Mouse (Mus musculus): ENCODE data around the gene Gm20388. TPM values are rescaled to one million over a fixed set of nuclear protein-coding genes. Genes with fewer than 3 reads are reported as not detected.
"Not testable (repeated sequence)": the region's sequence is repeated elsewhere in the genome, so short reads cannot be mapped to it uniquely, and the experiment has no call there.

Gm20388 gene
- polyA plus RNA-seq, 1 experiment from 2014 or later: 2.5 TPM

DNA sequence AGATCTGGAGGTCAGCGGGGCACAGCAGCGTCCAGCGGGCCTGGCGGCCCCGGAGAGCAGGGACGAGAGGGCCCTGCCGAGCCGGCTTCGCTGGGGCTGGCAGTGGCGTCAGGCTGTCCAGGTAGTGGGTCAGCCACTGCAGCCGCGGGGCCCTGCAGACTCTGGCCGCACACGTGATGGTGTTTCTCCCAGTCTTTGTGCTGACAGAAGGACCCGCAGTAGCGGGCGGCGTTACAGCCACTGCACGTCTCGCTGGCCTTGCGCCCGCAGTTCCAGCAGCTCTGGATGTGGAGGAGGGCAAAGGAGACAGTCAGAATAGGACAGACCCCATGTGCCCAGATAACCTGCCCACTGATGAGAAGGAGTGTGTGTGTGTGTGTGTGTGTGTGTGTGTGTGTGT, 2720.1 kb downstream of the Gm20388 start:
- H3K27me3 ChIP-seq (ENCODE audit: low read depth, poor library complexity, severe bottlenecking): 0 out of 2 replicates have a peak, but pooled peaks cover 11% of the 10 kb centered on the region
- H3K27ac ChIP-seq: peak overlapping the region; percentile 59
- peak overlapping the region; percentile 18; the same call in 1 of the 2 replicates for H3K4me3 ChIP-seq
- H3K36me3 ChIP-seq: peaks cover 32% of the 10 kb centered on the region
- whole genome bisulfite sequencing: 65% methylated on average over 22 of the region's 22 CpGs
- peaks cover 16% of the 10 kb centered on the region for H3K4me1 ChIP-seq
- no peak for DNase-seq (ENCODE audit: low spot score)
- no peaks in the 10 kb centered on the region for H3K9me3 ChIP-seq (replicated peaks)

DNA sequence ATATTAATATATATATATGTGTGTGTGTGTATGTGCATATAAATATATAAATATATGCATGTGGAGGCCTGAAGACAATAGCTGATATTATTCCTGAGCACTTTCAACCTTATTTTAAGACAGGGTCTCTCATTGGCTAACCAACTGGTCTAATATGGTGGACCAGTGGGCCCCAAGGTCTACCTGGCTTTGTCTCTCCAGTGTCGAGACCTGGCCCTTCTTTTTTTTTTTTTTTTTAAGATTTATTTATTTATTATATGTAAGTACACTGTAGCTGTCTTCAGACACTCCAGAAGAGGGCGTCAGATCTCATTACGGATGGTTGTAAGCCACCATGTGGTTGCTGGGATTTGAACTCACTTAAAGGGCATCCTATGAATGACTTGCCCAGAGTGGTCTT, 2721.5 kb downstream of the Gm20388 start:
- DNase-seq (ENCODE audit: low spot score); H3K9me3 ChIP-seq (replicated peaks); H3K4me3 ChIP-seq; H3K27ac ChIP-seq: not testable (repeated sequence)
- Histone ChIP-seq H3K4me1 (peaks cover 28% of the 10 kb centered on the region), H3K27me3 (ENCODE audit: low read depth, poor library complexity, severe bottlenecking) (0 out of 2 replicates have a peak, but pooled peaks cover 11% of the 10 kb centered on the region), H3K36me3 (peaks cover 32% of the 10 kb centered on the region)
- 91% methylated on average over 3 of the region's 3 CpGs for WGBS

DNA sequence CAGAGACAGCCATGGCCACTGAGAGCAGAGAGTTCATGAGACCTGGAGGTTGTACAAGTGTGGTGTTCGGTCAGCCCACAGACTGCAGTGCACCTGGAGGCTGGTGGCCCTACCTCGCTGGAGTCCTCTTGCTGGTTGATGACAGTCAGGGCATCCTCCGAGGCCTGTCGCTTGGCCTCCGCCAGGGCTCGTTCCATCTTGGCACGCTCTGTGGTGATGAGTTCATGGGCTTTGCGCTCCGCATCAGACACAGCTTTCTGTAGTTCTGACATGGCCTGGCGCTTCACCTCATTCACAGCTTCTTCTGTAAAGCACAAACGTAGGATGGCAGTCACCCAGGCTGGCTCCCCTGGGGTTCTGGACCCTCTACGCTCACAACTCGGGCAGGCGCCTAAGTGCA, 2722.6 kb downstream of the Gm20388 start:
- H3K27me3 ChIP-seq (ENCODE audit: low read depth, poor library complexity, severe bottlenecking): 0 out of 2 replicates have a peak, but pooled peaks cover 10% of the 10 kb centered on the region
- 93% methylated on average over 14 of the region's 14 CpGs for WGBS
- peaks cover 35% of the 10 kb centered on the region for H3K4me1 ChIP-seq
- H3K36me3 ChIP-seq: peaks cover 32% of the 10 kb centered on the region
- H3K4me3 ChIP-seq: no peak overlapping the region
- H3K9me3 ChIP-seq (replicated peaks): no peaks in the 10 kb centered on the region
- no peak for DNase-seq (ENCODE audit: low spot score)
- no peak overlapping the region for H3K27ac ChIP-seq

DNA sequence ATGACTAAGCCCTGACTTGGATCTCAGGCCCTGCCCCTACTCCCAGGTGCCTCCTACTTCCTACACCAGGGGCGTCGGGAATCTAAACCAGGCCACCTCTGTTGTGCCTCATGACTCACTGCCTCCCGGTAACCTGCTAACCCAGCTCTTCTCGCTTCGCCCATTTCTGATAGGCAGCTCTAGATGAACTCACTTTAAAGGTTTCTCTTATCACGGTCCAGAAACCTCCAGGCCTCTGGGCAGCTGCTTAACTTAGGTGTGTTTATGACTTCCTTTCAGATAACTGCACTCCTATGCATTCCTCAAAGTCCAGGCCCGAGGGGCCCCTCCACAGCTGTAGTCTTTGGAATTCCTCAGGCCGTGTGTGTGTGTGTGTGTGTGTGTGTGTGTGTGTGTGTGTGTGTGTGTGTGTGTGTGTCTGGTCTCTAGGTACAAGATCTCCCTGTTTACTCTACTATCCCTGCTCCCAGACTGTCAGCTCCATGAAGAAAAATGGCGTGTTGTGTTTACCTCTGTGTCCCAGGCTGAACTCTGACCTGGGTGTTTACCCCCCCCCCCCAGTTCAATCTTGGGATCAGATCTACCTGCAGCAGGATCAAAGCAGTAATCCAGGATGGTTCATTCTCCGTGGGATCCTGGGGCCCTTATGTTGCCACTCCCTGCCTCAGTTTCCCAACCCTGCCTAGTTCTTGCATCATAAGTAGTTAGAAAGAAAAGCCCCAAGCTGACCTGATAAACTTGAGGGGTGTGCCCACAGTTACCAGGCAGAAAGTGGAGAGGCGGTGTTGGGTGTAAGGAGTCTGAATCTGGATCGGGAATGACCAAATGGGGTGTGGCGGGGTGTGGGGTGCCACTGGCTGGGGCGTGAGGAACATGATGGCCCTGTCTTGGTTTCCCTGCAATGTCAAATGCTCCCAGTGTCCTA, 2725.5 kb downstream of the Gm20388 start:
- Histone ChIP-seq H3K27me3 (ENCODE audit: low read depth, poor library complexity, severe bottlenecking) (no peaks in the 10 kb centered on the region), H3K27ac (peak overlapping the region; percentile 11; the same call in 1 of the 2 replicates), H3K4me1 (peaks cover 56% of the 10 kb centered on the region), H3K36me3 (peaks cover 36% of the 10 kb centered on the region), H3K4me3 (no peak overlapping the region), H3K9me3 (replicated peaks) (no peaks in the 10 kb centered on the region)
- DNase-seq (ENCODE audit: low spot score): no peak
- WGBS: 45% methylated on average over 14 of the region's 14 CpGs

DNA sequence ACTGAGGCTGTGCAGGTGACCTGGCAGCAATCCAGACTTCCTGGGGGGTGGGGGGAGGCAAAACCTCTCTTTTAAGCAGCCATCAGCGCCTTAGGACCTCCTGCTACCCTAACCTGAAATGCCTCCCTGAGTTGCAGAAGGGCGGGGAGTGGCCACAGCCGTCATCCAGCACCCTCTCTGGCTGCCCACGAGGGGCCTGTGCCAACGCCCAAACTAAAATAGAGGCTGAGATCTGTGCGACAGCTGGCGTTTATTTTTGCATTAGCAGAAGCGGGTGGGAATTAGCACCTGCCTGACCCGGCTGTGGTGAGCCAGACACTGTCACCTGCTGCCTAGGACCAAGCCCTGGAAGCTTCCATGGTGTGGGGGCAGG, 2726.1 kb downstream of the Gm20388 start:
- no peak for DNase-seq (ENCODE audit: low spot score)
- Histone ChIP-seq H3K9me3 (replicated peaks) (no peaks in the 10 kb centered on the region), H3K4me1 (peaks cover 62% of the 10 kb centered on the region), H3K27me3 (ENCODE audit: low read depth, poor library complexity, severe bottlenecking) (no peaks in the 10 kb centered on the region), H3K4me3 (no peak overlapping the region), H3K27ac (peak overlapping the region; percentile 11; the same call in 1 of the 2 replicates), H3K36me3 (peaks cover 36% of the 10 kb centered on the region)
- WGBS: 68% methylated on average over 9 of the region's 9 CpGs

DNA sequence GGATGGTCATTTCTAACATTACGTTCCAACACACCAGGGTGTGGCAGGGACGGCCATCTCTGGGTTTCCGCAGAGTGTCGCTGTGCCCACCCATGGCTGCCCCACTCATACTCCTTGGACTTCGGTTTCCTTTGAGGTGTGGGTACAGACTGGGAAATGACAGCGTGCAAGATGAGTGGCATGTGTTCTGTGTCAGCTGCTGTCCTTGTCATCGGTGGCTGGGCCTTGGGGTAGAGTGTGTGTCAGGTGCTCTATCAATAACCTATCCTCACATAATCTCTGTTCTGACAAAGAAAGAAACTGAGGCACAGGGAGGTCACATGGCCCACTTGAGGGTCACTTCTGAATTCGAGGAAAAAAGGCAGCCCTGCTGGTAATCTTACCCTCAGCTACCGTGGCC, 2726.6 kb downstream of the Gm20388 start:
- peaks cover 39% of the 10 kb centered on the region for H3K36me3 ChIP-seq
- no peaks in the 10 kb centered on the region for H3K27me3 ChIP-seq (ENCODE audit: low read depth, poor library complexity, severe bottlenecking)
- no peaks in the 10 kb centered on the region for H3K9me3 ChIP-seq (replicated peaks)
- H3K27ac ChIP-seq: peak overlapping the region; percentile 11; the same call in 1 of the 2 replicates
- no peak overlapping the region for H3K4me3 ChIP-seq
- WGBS: 91% methylated on average over 9 of the region's 9 CpGs
- no peak for DNase-seq (ENCODE audit: low spot score)
- H3K4me1 ChIP-seq: peaks cover 67% of the 10 kb centered on the region

DNA sequence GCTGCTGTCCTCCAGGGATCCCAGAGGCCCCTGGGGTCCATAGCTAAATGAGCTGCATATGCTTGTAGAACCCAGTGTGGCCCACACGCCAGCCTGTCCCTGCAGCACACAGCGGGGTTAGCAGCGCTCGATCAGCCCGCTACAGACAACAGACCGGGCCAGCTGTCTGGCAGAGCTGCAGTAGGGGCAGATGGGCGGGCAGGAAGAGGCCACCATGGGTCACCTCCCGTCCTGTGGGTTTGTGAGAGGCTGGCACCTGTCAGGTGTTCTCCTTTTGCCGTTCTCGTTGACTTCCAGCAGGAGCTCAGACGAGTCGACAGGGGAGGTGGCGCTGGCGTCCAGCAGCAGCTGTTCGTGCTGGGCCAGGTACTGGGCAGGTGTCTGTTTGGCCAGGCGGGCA, 2728.0 kb downstream of the Gm20388 start:
- 83% methylated on average over 16 of the region's 16 CpGs for WGBS
- H3K4me1 ChIP-seq: peaks cover 68% of the 10 kb centered on the region

DNA sequence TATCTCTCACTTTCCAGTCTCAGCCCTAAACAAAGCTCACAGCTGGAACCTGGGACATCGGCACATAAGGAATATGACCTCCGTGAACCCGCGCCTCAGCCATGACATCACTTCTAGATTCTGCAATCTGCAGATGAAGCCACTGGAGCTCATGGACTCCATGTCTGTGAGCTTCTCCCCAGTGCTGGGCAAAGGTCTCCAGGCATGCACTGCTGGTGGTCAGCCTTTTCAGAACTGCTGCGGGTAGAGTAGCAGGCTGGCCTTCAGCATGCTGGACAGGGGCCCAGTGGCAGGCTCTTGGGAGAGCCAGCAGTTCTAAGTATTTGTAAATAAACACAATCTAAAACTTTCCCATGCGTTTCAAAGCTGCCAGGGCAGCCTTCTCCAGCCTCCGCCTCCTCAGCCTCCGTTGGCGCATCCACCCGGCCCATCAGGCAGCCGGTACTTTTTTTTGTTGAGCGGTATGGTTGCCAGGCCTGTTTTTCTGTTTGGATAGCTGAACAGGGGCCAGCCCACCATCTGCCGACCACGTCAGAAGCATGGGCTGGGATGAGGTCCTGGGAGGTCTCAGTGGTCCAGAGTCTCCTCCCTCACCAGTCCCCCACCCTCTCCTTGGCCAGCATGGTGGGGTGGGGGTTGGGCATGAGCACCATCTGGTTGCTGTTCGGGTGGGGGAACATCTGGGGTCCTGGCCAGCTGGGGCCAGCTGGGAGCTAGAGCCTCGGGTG, 2729.0 kb downstream of the Gm20388 start:
- H3K9me3 ChIP-seq (replicated peaks): no peaks in the 10 kb centered on the region
- H3K27ac ChIP-seq: peak overlapping the region; percentile 73
- no peak for DNase-seq (ENCODE audit: low spot score)
- peaks cover 25% of the 10 kb centered on the region for H3K36me3 ChIP-seq
- H3K4me3 ChIP-seq: peak overlapping the region; percentile 10; the same call in 1 of the 2 replicates
- peaks cover 79% of the 10 kb centered on the region for H3K4me1 ChIP-seq
- WGBS: 28% methylated on average over 16 of the region's 16 CpGs
- peaks cover 4% of the 10 kb centered on the region; the same call in 1 of the 2 replicates for H3K27me3 ChIP-seq (ENCODE audit: low read depth, poor library complexity, severe bottlenecking)

More for the DNA sequence above, 2728.0 kb downstream of the Gm20388 start:
- Histone ChIP-seq H3K27ac (0 out of 2 replicates have a peak overlapping the region, but pooled peaks have one; percentile 73), H3K4me3 (no peak overlapping the region), H3K36me3 (peaks cover 33% of the 10 kb centered on the region), H3K27me3 (ENCODE audit: low read depth, poor library complexity, severe bottlenecking) (no peaks in the 10 kb centered on the region), H3K9me3 (replicated peaks) (no peaks in the 10 kb centered on the region)
- no peak for DNase-seq (ENCODE audit: low spot score)

DNA sequence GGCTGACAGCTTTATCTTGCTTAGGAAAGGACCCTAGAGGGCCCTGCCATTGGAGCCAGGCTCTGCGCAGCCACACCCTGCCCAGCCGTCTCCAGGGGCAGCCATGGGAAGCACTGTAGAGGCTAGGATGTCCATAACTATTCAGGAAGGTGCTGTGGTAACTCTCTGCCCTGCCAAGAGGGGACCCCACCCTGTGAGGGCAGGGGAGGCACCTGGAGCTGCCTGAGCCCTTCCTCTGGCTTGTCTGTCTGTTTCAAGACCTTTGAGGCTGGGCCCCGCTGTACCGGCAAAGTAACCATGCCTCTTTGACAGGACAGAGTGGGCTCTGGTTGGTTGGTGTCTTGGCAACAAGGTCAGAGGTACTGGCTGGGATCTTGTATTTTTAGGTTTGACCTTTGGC, 2730.2 kb downstream of the Gm20388 start:
- Histone ChIP-seq H3K27me3 (ENCODE audit: low read depth, poor library complexity, severe bottlenecking) (peaks cover 14% of the 10 kb centered on the region; the same call in 1 of the 2 replicates), H3K36me3 (peaks cover 15% of the 10 kb centered on the region), H3K9me3 (replicated peaks) (no peaks in the 10 kb centered on the region), H3K27ac (0 out of 2 replicates have a peak overlapping the region, but pooled peaks have one; percentile 8), H3K4me3 (no peak overlapping the region), H3K4me1 (peaks cover 74% of the 10 kb centered on the region)
- 74% methylated on average over 4 of the region's 4 CpGs for WGBS
- no peak for DNase-seq (ENCODE audit: low spot score)

DNA sequence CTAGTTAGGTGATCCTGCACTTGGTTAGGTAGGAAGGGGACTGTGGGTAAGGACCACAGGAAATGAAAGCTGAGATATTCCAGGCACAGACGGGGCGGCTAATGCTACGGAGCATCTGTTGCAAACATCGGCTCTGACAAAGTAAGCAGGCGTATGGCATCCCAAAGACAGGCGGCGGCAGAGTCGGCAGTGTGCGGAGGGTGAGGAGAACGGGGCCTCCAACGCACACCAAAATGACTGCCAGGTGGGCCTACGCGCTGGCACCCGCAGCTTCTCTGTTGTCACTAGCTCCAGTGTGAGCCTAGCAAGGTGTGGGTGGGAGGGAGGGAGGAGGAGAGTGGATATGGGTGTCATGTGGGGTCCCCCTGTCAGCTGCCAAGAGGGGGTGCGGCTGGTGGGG, 2730.8 kb downstream of the Gm20388 start:
- Histone ChIP-seq H3K27ac (peak overlapping the region; percentile 33; the same call in 1 of the 2 replicates), H3K4me1 (peaks cover 68% of the 10 kb centered on the region), H3K27me3 (ENCODE audit: low read depth, poor library complexity, severe bottlenecking) (peaks cover 17% of the 10 kb centered on the region; the same call in 1 of the 2 replicates), H3K9me3 (replicated peaks) (no peaks in the 10 kb centered on the region), H3K4me3 (no peak overlapping the region), H3K36me3 (peaks cover 15% of the 10 kb centered on the region)
- WGBS: 75% methylated on average over 15 of the region's 15 CpGs
- DNase-seq (ENCODE audit: low spot score): no peak

DNA sequence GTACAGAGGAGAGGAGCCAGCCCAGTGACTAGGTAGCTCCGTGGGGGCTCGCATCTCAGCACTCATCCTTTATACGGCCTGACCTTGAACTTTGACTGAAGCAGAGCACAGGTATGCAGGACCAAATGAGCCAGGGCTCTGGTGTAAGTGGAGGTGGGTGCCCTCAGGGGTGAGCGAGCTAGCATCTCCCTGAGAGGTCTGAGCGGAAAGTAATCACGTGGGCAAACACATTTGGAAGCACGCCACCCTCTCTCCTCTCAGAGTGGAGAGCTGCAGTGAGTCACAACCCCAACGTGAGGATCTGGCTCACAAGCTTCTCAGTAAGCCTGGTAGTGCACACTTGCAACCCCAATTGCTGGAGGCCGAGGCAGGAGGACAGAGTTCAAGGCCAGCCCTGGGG, 2731.4 kb downstream of the Gm20388 start:
- H3K27me3 ChIP-seq (ENCODE audit: low read depth, poor library complexity, severe bottlenecking): peaks cover 17% of the 10 kb centered on the region; the same call in 1 of the 2 replicates
- H3K27ac ChIP-seq: no peak overlapping the region; the same call in 1 of the 2 replicates
- H3K36me3 ChIP-seq: peaks cover 15% of the 10 kb centered on the region
- WGBS: 73% methylated on average over 9 of the region's 9 CpGs
- H3K9me3 ChIP-seq (replicated peaks): no peaks in the 10 kb centered on the region
- DNase-seq (ENCODE audit: low spot score): no peak
- peaks cover 61% of the 10 kb centered on the region for H3K4me1 ChIP-seq
- no peak overlapping the region for H3K4me3 ChIP-seq

DNA sequence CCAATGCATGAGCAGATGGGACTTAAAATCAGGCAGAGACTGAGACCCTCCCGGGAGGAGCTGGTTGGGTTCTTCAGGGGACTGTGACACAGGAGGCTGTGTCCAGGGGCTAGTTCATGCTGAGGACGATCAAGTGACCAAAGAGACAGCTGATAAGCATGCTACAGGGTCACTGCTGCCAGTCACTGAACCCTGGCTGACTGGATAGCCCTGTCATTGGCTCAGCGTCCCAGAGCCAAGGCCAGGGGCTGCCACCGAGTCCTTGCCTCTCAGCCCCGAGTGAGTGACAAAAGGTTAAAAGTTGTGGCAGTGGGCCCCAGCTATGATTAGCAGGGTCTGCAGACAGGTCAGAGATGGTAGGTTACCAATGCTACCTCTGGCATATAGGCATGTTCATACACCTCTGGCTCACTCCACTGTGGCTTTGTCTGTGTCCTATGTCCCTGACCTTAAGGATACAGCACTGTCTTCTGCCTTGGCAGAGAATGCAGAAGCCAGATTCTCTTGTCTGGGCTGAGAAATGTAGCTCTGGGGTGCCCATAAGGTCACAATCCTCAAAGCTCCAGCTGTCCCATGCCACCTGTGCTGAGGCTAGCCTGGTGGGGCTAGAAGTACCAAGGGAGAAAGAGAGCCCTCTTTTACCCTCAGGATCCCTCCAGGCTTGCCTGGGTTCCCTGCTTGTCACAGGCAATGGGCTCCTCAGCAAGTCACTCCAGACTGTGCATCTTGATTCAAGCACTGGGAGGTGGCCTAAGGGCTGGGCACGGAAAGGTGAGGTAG, 2733.7 kb downstream of the Gm20388 start:
- Histone ChIP-seq H3K27me3 (ENCODE audit: low read depth, poor library complexity, severe bottlenecking) (peaks cover 17% of the 10 kb centered on the region; the same call in 1 of the 2 replicates), H3K4me3 (no peak overlapping the region), H3K4me1 (peaks cover 60% of the 10 kb centered on the region), H3K36me3 (peaks cover 15% of the 10 kb centered on the region), H3K9me3 (replicated peaks) (no peaks in the 10 kb centered on the region), H3K27ac (peak overlapping the region; percentile 50)
- no peak for DNase-seq (ENCODE audit: low spot score)
- 74% methylated on average over 6 of the region's 6 CpGs for WGBS
